Mouse (Mus musculus) B cell, adult 62 days (primary cell): ENCODE data around the gene Dkk2. TPM values are rescaled to one million over a fixed set of nuclear protein-coding genes. Genes with fewer than 3 reads are reported as not detected.

Experiments used
- total RNA-seq: library from RNA; stranded (reverse); gene quantifications from 4 replicates; pipeline ENCODE4 v1.2.4, GENCODE M21; 2023

Gene Dkk2
- total RNA-seq: not detected in 4 replicates

DNA sequence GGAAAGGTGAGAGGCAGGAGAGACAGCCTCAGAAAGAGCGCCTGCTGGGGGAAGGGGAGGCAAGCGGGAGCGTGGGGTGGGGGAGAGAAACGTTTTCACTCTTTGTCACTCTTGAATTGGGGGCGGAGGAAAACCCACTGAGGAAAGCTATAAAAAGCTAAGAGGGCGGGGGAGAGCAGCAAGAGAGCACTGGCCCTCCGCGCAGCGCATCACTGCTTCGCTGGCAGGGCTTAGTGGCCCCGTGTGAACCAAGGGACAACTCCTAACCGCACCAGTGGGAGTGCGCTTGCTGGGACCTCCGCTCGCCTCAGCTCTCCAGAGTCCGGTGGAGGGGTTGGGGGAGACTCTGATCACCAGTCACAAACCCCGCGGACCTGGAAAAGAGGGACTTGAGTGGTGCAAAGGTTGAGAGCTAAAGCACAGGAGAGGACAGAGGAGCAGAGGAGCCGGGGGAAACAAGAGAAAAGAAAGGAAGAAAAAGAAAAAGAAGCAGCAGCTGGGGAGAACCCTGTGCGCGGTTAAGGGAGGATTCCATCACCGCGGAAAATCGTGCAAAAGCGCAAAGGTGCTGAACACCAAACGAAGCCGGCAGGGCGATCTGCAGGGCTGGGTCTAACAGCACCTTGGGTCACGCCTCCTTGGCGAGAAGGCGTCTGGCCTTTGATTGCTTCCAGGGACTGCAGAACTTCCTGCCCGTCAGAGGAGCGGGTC lies at the start of gene Dkk2:
Gene Dkk2, plus strand, starts transcription at position 181 of the 711 bp plus-strand sequence.

